Mouse (Mus musculus) liver, embryonic 12.5 days (tissue): Measurements from ENCODE around the gene Fer1l5. TPM values are rescaled to one million over a fixed set of nuclear protein-coding genes. Genes with fewer than 3 reads are reported as not detected.

Source experiments
- ATAC-seq: fragments of 200-750 bp; cut with Nextera tagmentation; 2 replicates; pipeline ENCODE4 v1.8.0; 2017; ENCODE audit warnings: moderate number of reproducible peaks, mild to moderate bottlenecking, moderate library complexity
- H3K27ac ChIP-seq: fragments of 300-500 bp; sonication (generic); 2 replicates; pipeline ENCODE4 v1.5.1; 2016; ENCODE audit warnings: mild to moderate bottlenecking
- H3K27me3 ChIP-seq: fragments of 300-500 bp; sonication (generic); replicated peaks from 2 replicates; pipeline ENCODE4 v1.6.1; 2016; ENCODE audit warnings: mild to moderate bottlenecking, moderate library complexity
- H3K36me3 ChIP-seq: fragments of 300-500 bp; sonication (generic); 2 replicates; pipeline ENCODE4 v1.6.1; 2016; ENCODE audit warnings: mild to moderate bottlenecking, moderate library complexity
- H3K4me1 ChIP-seq: fragments of 300-500 bp; sonication (generic); 2 replicates; pipeline ENCODE4 v1.6.1; 2016
- H3K4me2 ChIP-seq: fragments of 300-500 bp; sonication (generic); 2 replicates; pipeline ENCODE4 v1.6.1; 2016; ENCODE audit warnings: mild to moderate bottlenecking, moderate library complexity
- H3K4me3 ChIP-seq: fragments of 300-500 bp; sonication (generic); 2 replicates; pipeline ENCODE4 v1.5.1; 2016; ENCODE audit warnings: mild to moderate bottlenecking, moderate library complexity
- H3K9ac ChIP-seq: fragments of 300-500 bp; sonication (generic); 2 replicates; pipeline ENCODE4 v1.6.1; 2016; ENCODE audit warnings: mild to moderate bottlenecking, moderate library complexity
- H3K9me3 ChIP-seq: fragments of 300-500 bp; sonication (generic); replicated peaks from 2 replicates; pipeline ENCODE4 v1.6.1; 2016; ENCODE audit warnings: mild to moderate bottlenecking, moderate library complexity
- WGBS: fragments of 180-500 bp; shearing (Covaris S2); methylation state at CpG from one replicate; pipeline ENCODE4 v1.1.7; 2016; ENCODE audit not compliant: insufficient replicate concordance; 5-methylcytosine and 5-hydroxymethylcytosine counted together
- microRNA-seq: library from miRNA; unstranded; fragments of <30 nt; microRNA quantifications from one replicate; pipeline ENCODE4, GENCODE M21; 2017
- polyA plus RNA-seq: library from polyadenylated mRNA; unstranded; fragments of >200 nt; fragmentation: Nextera tagmentation; extraction: Ambion mirVana; gene quantifications from 2 replicates; pipeline ENCODE4 v1.2.1, GENCODE M21; 2016

Gene Fer1l5
- polyA plus RNA-seq, 1 experiment from 2014 or later, result 0.37 TPM

DNA sequence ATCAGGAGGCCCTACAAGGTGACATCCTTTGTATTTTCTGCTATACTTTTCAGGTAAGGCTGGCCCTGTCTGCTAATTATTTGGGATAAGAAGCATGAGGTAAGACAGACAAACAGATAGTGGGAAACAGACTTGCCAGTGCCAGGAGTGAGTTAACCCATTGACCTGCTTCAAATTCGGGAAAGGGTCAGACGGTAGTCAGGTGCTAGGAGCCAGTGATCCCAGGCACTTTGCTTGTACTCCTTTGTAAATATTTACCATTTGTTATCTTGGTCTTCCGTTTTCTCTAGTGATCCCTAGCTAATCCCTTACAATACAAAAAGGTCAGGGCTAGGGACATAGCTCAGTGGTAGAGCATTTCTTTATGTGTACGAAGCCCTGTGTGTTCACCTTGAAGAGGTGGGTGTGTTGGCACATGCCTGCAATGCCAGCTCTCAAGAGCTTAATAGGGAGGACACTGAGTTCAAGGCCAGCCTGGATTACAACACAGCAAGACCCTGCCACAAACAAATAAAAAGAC is 93.6 kb downstream of the Fer1l5 start:
- Histone ChIP-seq H3K27ac (no peak overlapping the region), H3K4me2 (no peak overlapping the region), H3K4me1 (peaks cover 13% of the 10 kb centered on the region), H3K9me3 (no peaks in the 10 kb centered on the region), H3K4me3 (no peak overlapping the region), H3K27me3 (peaks cover 17% of the 10 kb centered on the region; the same call in 1 of the 2 replicates), H3K36me3 (no peaks in the 10 kb centered on the region), H3K9ac (no peak overlapping the region)
- no peak for ATAC-seq
- WGBS, result 52% methylated on average over 4 of the region's 4 CpGs

- ATAC-seq, result no peak
- Histone ChIP-seq H3K27me3 (peaks cover 24% of the 10 kb centered on the region), H3K4me2 (no peak overlapping the region), H3K27ac (no peak overlapping the region), H3K4me3 (no peak overlapping the region), H3K9ac (no peak overlapping the region), H3K9me3 (no peaks in the 10 kb centered on the region), H3K36me3 (no peaks in the 10 kb centered on the region), H3K4me1 (peaks cover 23% of the 10 kb centered on the region)
- 48% methylated on average over 5 of the region's 5 CpGs for WGBS
These were observed 95.4 kb downstream of the Fer1l5 start for GRCm38 (mm10) chr1:36467446-36467845.

DNA sequence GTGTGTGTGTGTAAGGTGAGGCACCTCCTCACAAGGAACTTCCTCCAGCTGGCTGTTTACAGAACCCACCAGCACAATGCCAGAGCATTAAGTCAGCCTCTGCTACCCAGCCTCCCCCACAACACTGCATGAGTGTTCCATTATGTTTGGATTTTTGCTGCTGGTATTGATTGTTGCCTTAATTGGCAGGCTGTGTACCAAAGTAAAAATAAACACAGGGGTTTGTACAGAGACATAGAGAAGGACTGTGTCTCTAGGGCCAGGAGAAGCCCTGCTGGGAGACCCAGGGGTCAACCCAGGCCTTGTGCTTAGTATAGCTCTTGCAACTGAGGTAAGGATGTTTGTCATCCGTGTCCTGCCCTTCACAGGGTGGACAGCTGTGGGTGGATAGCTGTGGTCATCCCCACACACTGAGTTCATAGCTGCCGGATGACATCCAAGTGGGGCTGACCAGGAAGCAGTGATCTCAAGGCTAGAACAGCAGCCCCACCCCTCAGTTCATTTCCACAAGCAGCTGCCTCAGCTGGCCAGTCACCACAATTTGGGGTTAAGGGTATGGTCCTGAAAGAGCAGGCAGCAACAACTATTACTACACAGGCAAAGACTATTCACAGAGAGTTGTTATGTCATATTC is 97.8 kb downstream of the Fer1l5 start:
- H3K36me3 ChIP-seq, result no peaks in the 10 kb centered on the region
- no peak overlapping the region for H3K9ac ChIP-seq
- ATAC-seq, result no peak
- peaks cover 48% of the 10 kb centered on the region for H3K4me1 ChIP-seq
- no peaks in the 10 kb centered on the region for H3K9me3 ChIP-seq
- peaks cover 31% of the 10 kb centered on the region for H3K27me3 ChIP-seq
- H3K4me2 ChIP-seq, result 0 out of 2 replicates have a peak overlapping the region, but pooled peaks have one; percentile 95
- WGBS, result 65% methylated on average over 2 of the region's 2 CpGs
- H3K4me3 ChIP-seq, result no peak overlapping the region
- no peak overlapping the region for H3K27ac ChIP-seq

GRCm38 (mm10) chr1:36471181-36472105 is 99.4 kb downstream of the Fer1l5 start, which contains the start of gene Cnnm4:
Cnnm4 (plus strand) TSS chr1:36471620.
- Histone ChIP-seq H3K27me3 (peaks cover 22% of the 10 kb centered on the region), H3K4me2 (peak within 1 kb of the TSS; percentile 95), H3K27ac (peak within 1 kb of the TSS; percentile 75), H3K4me1 (peaks cover 59% of the 10 kb centered on the region), H3K36me3 (no peaks in the 10 kb centered on the region), H3K4me3 (peak within 1 kb of the TSS; percentile 63), H3K9me3 (no peaks in the 10 kb centered on the region), H3K9ac (peak within 1 kb of the TSS; percentile 77)
- ATAC-seq, result peak; percentile 93
- WGBS, result 2% methylated on average over 84 of the region's 98 CpGs

Small RNA genes lying within 50 kb of the gene (microRNA-seq; reads per million reads assigned to microRNA genes)
- gene Mir6898, result not detected

Other genes starting within 250 kb of the Fer1l5 start
- 28.5 and 29.0 TPM in 2 replicates for gene Uggt1, start 127.6 kb upstream of the Fer1l5 start, polyA plus RNA-seq
- 3.4 and 3.7 TPM in 2 replicates for gene Neurl3, start 97.6 kb upstream of the Fer1l5 start, polyA plus RNA-seq
- gene Arid5a, start 64.6 kb upstream of the Fer1l5 start, polyA plus RNA-seq, result 2.3 and 3.4 TPM in 2 replicates
- 20.3 and 20.7 TPM in 2 replicates for gene Kansl3, start 3.1 kb upstream of the Fer1l5 start, polyA plus RNA-seq
- 20.9 and 22.8 TPM in 2 replicates for gene Lman2l, start 73.0 kb downstream of the Fer1l5 start, polyA plus RNA-seq
- 3.8 and 4.0 TPM in 2 replicates for gene Cnnm4, start 99.3 kb downstream of the Fer1l5 start, polyA plus RNA-seq
- 1.3 and 1.5 TPM in 2 replicates for gene Cnnm3, start 139.6 kb downstream of the Fer1l5 start, polyA plus RNA-seq
- gene Ankrd23, start 164.6 kb downstream of the Fer1l5 start, polyA plus RNA-seq, result 4.0 and 6.9 TPM in 2 replicates
- gene Gm42417, start 167.1 kb downstream of the Fer1l5 start, polyA plus RNA-seq, result 0.15 and 0.29 TPM in 2 replicates
- gene Ankrd39, start 175.2 kb downstream of the Fer1l5 start, polyA plus RNA-seq, result 9.0 and 10.5 TPM in 2 replicates
- 3.9 TPM in 2 replicates for gene Sema4c, start 186.1 kb downstream of the Fer1l5 start, polyA plus RNA-seq